Mouse (Mus musculus): Measurements from ENCODE around the gene Olfr11. TPM values are rescaled to one million over a fixed set of nuclear protein-coding genes. Genes with fewer than 3 reads are reported as not detected.

Olfr11 gene
- polyA plus RNA-seq (2014; fragmentation: Illumina TruSeq; extraction: RNeasy Lipid Tissue Mini Kit (QIAGEN cat#74804); ENCODE audit: low read depth, low replicate concordance), result not detected

GRCm38 (mm10) chr13:21642418-21642817 lies at the start of gene Olfr11:
Olfr11 (minus strand) TSS chr13:21642518.

GRCm38 (mm10) chr13:21677305-21677704 lies 35.0 kb upstream of the Olfr11 start, which contains the start of gene Olfr1360:
Olfr1360 (minus strand) TSS chr13:21677405.

GRCm38 (mm10) chr13:21663286-21663685 lies 21.0 kb upstream of the Olfr11 start, which contains the start of gene Olfr1361:
Olfr1361 (minus strand) TSS chr13:21663386.

GRCm38 (mm10) chr13:21613922-21614321 lies 28.4 kb downstream of the Olfr11 start, which contains the start of gene Olfr1362:
Olfr1362 (minus strand) TSS chr13:21614022.

Other genes starting within 250 kb of the Olfr11 start
- gene Zkscan3, start 239.8 kb downstream of the Olfr11 start, polyA plus RNA-seq (2014; fragmentation: Illumina TruSeq; extraction: RNeasy Lipid Tissue Mini Kit (QIAGEN cat#74804); ENCODE audit: low read depth, low replicate concordance), result 57.5 TPM
- gene Pgbd1, start 201.5 kb downstream of the Olfr11 start, polyA plus RNA-seq (2014; fragmentation: Illumina TruSeq; extraction: RNeasy Lipid Tissue Mini Kit (QIAGEN cat#74804); ENCODE audit: low read depth, low replicate concordance), result 1.8 TPM
- gene Zscan26, start 188.8 kb downstream of the Olfr11 start, polyA plus RNA-seq (2014; fragmentation: Illumina TruSeq; extraction: RNeasy Lipid Tissue Mini Kit (QIAGEN cat#74804); ENCODE audit: low read depth, low replicate concordance), result 39.4 TPM
- 1.0 TPM for gene Nkapl, start 174.0 kb downstream of the Olfr11 start, polyA plus RNA-seq (2014; fragmentation: Illumina TruSeq; extraction: RNeasy Lipid Tissue Mini Kit (QIAGEN cat#74804); ENCODE audit: low read depth, low replicate concordance)
- 1.6 TPM for gene Zkscan4, start 163.6 kb downstream of the Olfr11 start, polyA plus RNA-seq (2014; fragmentation: Illumina TruSeq; extraction: RNeasy Lipid Tissue Mini Kit (QIAGEN cat#74804); ENCODE audit: low read depth, low replicate concordance)
- not detected for gene Gm10065, start 163.1 kb downstream of the Olfr11 start, polyA plus RNA-seq (2014; fragmentation: Illumina TruSeq; extraction: RNeasy Lipid Tissue Mini Kit (QIAGEN cat#74804); ENCODE audit: low read depth, low replicate concordance)
- gene AK157302, start 147.3 kb downstream of the Olfr11 start, polyA plus RNA-seq (2014; fragmentation: Illumina TruSeq; extraction: RNeasy Lipid Tissue Mini Kit (QIAGEN cat#74804); ENCODE audit: low read depth, low replicate concordance), result 2.7 TPM
- 28.7 TPM for gene Gm11273, start 141.1 kb downstream of the Olfr11 start, polyA plus RNA-seq (2014; fragmentation: Illumina TruSeq; extraction: RNeasy Lipid Tissue Mini Kit (QIAGEN cat#74804); ENCODE audit: low read depth, low replicate concordance)
- 6.1 TPM for gene Zkscan8, start 111.4 kb downstream of the Olfr11 start, polyA plus RNA-seq (2014; fragmentation: Illumina TruSeq; extraction: RNeasy Lipid Tissue Mini Kit (QIAGEN cat#74804); ENCODE audit: low read depth, low replicate concordance)
- gene Olfr1366, start 99.7 kb downstream of the Olfr11 start, polyA plus RNA-seq (2014; fragmentation: Illumina TruSeq; extraction: RNeasy Lipid Tissue Mini Kit (QIAGEN cat#74804); ENCODE audit: low read depth, low replicate concordance), result not detected
- gene Olfr1535, start 82.6 kb downstream of the Olfr11 start, polyA plus RNA-seq (2014; fragmentation: Illumina TruSeq; extraction: RNeasy Lipid Tissue Mini Kit (QIAGEN cat#74804); ENCODE audit: low read depth, low replicate concordance), result not detected
- not detected for gene Olfr1364, start 60.8 kb downstream of the Olfr11 start, polyA plus RNA-seq (2014; fragmentation: Illumina TruSeq; extraction: RNeasy Lipid Tissue Mini Kit (QIAGEN cat#74804); ENCODE audit: low read depth, low replicate concordance)
- not detected for gene Olfr1362, start 28.5 kb downstream of the Olfr11 start, polyA plus RNA-seq (2014; fragmentation: Illumina TruSeq; extraction: RNeasy Lipid Tissue Mini Kit (QIAGEN cat#74804); ENCODE audit: low read depth, low replicate concordance)
- not detected for gene Olfr1361, start 20.9 kb upstream of the Olfr11 start, polyA plus RNA-seq (2014; fragmentation: Illumina TruSeq; extraction: RNeasy Lipid Tissue Mini Kit (QIAGEN cat#74804); ENCODE audit: low read depth, low replicate concordance)
- not detected for gene Olfr1360, start 34.9 kb upstream of the Olfr11 start, polyA plus RNA-seq (2014; fragmentation: Illumina TruSeq; extraction: RNeasy Lipid Tissue Mini Kit (QIAGEN cat#74804); ENCODE audit: low read depth, low replicate concordance)
- not detected for gene Olfr1359, start 55.6 kb upstream of the Olfr11 start, polyA plus RNA-seq (2014; fragmentation: Illumina TruSeq; extraction: RNeasy Lipid Tissue Mini Kit (QIAGEN cat#74804); ENCODE audit: low read depth, low replicate concordance)
- not detected for gene Hist1h2bl, start 73.6 kb upstream of the Olfr11 start, polyA plus RNA-seq (2014; fragmentation: Illumina TruSeq; extraction: RNeasy Lipid Tissue Mini Kit (QIAGEN cat#74804); ENCODE audit: low read depth, low replicate concordance)
- gene Hist1h2ai, start 73.9 kb upstream of the Olfr11 start, polyA plus RNA-seq (2014; fragmentation: Illumina TruSeq; extraction: RNeasy Lipid Tissue Mini Kit (QIAGEN cat#74804); ENCODE audit: low read depth, low replicate concordance), result not detected
- not detected for gene Hist1h3h, start 75.1 kb upstream of the Olfr11 start, polyA plus RNA-seq (2014; fragmentation: Illumina TruSeq; extraction: RNeasy Lipid Tissue Mini Kit (QIAGEN cat#74804); ENCODE audit: low read depth, low replicate concordance)
- not detected for gene Hist1h2bm, start 79.5 kb upstream of the Olfr11 start, polyA plus RNA-seq (2014; fragmentation: Illumina TruSeq; extraction: RNeasy Lipid Tissue Mini Kit (QIAGEN cat#74804); ENCODE audit: low read depth, low replicate concordance)
- not detected for gene Hist1h4j, start 92.5 kb upstream of the Olfr11 start, polyA plus RNA-seq (2014; fragmentation: Illumina TruSeq; extraction: RNeasy Lipid Tissue Mini Kit (QIAGEN cat#74804); ENCODE audit: low read depth, low replicate concordance)
- not detected for gene Hist1h4k, start 108.0 kb upstream of the Olfr11 start, polyA plus RNA-seq (2014; fragmentation: Illumina TruSeq; extraction: RNeasy Lipid Tissue Mini Kit (QIAGEN cat#74804); ENCODE audit: low read depth, low replicate concordance)
- gene Hist1h2ak, start 111.3 kb upstream of the Olfr11 start, polyA plus RNA-seq (2014; fragmentation: Illumina TruSeq; extraction: RNeasy Lipid Tissue Mini Kit (QIAGEN cat#74804); ENCODE audit: low read depth, low replicate concordance), result not detected
- gene Hist1h2bn, start 111.6 kb upstream of the Olfr11 start, polyA plus RNA-seq (2014; fragmentation: Illumina TruSeq; extraction: RNeasy Lipid Tissue Mini Kit (QIAGEN cat#74804); ENCODE audit: low read depth, low replicate concordance), result not detected
- not detected for gene Hist1h1b, start 138.1 kb upstream of the Olfr11 start, polyA plus RNA-seq (2014; fragmentation: Illumina TruSeq; extraction: RNeasy Lipid Tissue Mini Kit (QIAGEN cat#74804); ENCODE audit: low read depth, low replicate concordance)
- gene Hist1h3i, start 140.9 kb upstream of the Olfr11 start, polyA plus RNA-seq (2014; fragmentation: Illumina TruSeq; extraction: RNeasy Lipid Tissue Mini Kit (QIAGEN cat#74804); ENCODE audit: low read depth, low replicate concordance), result 2.4 TPM
- not detected for gene Hist1h2an, start 144.7 kb upstream of the Olfr11 start, polyA plus RNA-seq (2014; fragmentation: Illumina TruSeq; extraction: RNeasy Lipid Tissue Mini Kit (QIAGEN cat#74804); ENCODE audit: low read depth, low replicate concordance)
- gene Hist1h2bp, start 144.9 kb upstream of the Olfr11 start, polyA plus RNA-seq (2014; fragmentation: Illumina TruSeq; extraction: RNeasy Lipid Tissue Mini Kit (QIAGEN cat#74804); ENCODE audit: low read depth, low replicate concordance), result not detected
- 0.92 TPM for gene Hist1h2bq, start 167.7 kb upstream of the Olfr11 start, polyA plus RNA-seq (2014; fragmentation: Illumina TruSeq; extraction: RNeasy Lipid Tissue Mini Kit (QIAGEN cat#74804); ENCODE audit: low read depth, low replicate concordance)
- gene Hist1h2ao, start 167.9 kb upstream of the Olfr11 start, polyA plus RNA-seq (2014; fragmentation: Illumina TruSeq; extraction: RNeasy Lipid Tissue Mini Kit (QIAGEN cat#74804); ENCODE audit: low read depth, low replicate concordance), result not detected
- gene Hist1h4m, start 169.2 kb upstream of the Olfr11 start, polyA plus RNA-seq (2014; fragmentation: Illumina TruSeq; extraction: RNeasy Lipid Tissue Mini Kit (QIAGEN cat#74804); ENCODE audit: low read depth, low replicate concordance), result not detected
- gene Hist1h4n, start 189.7 kb upstream of the Olfr11 start, polyA plus RNA-seq (2014; fragmentation: Illumina TruSeq; extraction: RNeasy Lipid Tissue Mini Kit (QIAGEN cat#74804); ENCODE audit: low read depth, low replicate concordance), result not detected
- not detected for gene Hist1h2ap, start 191.0 kb upstream of the Olfr11 start, polyA plus RNA-seq (2014; fragmentation: Illumina TruSeq; extraction: RNeasy Lipid Tissue Mini Kit (QIAGEN cat#74804); ENCODE audit: low read depth, low replicate concordance)
- gene Hist1h2br, start 191.2 kb upstream of the Olfr11 start, polyA plus RNA-seq (2014; fragmentation: Illumina TruSeq; extraction: RNeasy Lipid Tissue Mini Kit (QIAGEN cat#74804); ENCODE audit: low read depth, low replicate concordance), result not detected